Mouse (Mus musculus) right cerebral cortex, postnatal 4 days (tissue): ENCODE measurements at regions not wholly inside any gene's neighbourhood (a gene's known extent, or its start where the extent isn't known, plus 50 kb on each side); places are given as distances from the start of the nearest gene placed in this dataset.

ENCODE experiments used
- DNase-seq: peaks from one replicate; pipeline ENCODE4 v3.0.0-alpha.2; 2022

- DNase-seq = no peak
These were observed 172.9 kb upstream of the Clec14a start for GRCm38 (mm10) chr12:58441962-58442361.

DNA sequence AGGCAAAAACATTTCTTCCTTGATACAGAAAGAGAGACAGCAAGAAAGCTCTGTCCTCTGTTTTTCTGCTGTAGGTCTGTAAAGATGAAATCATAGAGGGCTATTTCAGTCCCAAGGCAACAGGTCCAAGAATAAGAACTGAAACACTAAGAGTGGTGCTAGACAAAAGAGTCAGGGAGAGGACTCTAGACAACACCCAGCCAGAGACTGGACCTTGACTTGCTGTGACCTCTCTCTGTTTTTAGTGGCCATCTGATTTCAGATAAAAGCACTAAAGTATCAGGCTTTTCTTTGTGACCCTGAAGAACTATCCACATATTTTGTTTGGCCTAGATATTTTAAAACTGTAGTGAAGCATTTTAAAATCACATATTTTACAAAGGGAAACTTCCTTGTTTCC, 171.6 kb upstream of the Clec14a start:
- no peak for DNase-seq

- no peak for DNase-seq
These were observed 167.9 kb upstream of the Clec14a start for GRCm38 (mm10) chr12:58437031-58437430.

GRCm38 (mm10) chr12:58434504-58434903, 165.4 kb upstream of the Clec14a start:
- no peak for DNase-seq

GRCm38 (mm10) chr12:58429929-58430328, 160.8 kb upstream of the Clec14a start:
- DNase-seq = no peak

- DNase-seq = no peak
These were observed 157.7 kb upstream of the Clec14a start for GRCm38 (mm10) chr12:58426758-58427157.

- DNase-seq = no peak
These were observed 156.9 kb upstream of the Clec14a start for GRCm38 (mm10) chr12:58425961-58426360.

- DNase-seq = no peak
These were observed 154.5 kb upstream of the Clec14a start for GRCm38 (mm10) chr12:58423581-58423980.

- no peak for DNase-seq
These were observed 132.8 kb upstream of the Clec14a start for GRCm38 (mm10) chr12:58401904-58402303.

DNA sequence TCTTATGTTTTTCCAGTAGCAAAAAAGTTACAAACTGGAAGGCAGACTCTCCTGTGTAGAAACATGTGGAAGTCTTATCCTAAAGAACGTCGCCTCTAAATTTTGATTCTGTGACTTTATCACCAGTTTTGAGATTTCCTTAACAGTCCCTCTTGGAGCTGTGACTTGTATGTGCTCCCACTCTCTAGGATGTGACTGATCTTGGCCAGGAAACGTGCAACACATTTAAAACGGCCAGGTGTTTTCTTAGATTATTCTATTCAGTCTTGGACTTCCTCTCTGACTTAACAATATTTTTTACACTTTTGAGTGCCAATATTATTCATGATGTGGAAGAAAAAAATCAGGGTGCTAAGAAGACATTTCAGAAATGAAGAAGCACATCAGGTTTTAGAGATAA, 91.2 kb upstream of the Clec14a start:
- no peak for DNase-seq

GRCm38 (mm10) chr12:58334163-58334562, 65.1 kb upstream of the Clec14a start:
- DNase-seq = no peak

DNA sequence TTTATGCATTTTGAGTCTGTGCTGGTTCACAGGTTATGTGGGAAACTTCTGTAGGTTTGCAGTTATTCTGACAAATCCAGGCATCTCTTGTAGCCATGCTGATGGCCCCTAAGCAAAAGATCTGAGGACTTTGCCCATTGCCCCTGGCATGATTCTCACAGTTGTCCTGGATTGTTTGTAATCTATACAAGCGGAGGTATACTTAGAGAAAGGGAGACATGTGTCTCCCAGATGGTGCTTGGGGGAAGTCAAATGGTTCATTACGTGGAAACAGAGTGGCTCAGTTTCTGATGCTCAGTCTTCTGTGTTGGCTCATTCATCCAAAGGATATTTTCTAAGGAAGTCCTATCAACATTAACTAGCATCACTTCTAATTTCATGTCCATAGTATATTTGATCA, 60.8 kb upstream of the Clec14a start:
- DNase-seq = no peak

DNA sequence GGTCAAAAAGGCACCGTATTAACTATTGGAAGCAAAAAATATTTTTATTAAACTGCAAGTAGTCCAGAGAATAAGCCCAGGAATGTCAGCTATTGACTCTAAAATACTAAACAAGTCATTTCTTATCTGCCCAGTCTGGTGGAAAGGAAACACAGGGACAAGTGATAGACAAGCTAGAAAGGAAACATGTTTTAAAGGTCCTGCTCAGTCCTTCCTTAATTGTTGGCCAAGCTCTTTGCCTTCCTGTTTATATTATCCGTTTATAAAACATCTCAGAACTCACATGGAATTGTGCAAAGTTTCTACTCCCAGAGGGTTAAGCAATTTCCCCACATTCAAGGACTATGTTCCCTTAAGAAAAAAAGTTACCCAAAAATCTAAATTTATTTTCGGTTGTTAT, 54.9 kb upstream of the Clec14a start:
- DNase-seq = no peak
